Mouse (Mus musculus): ENCODE measurements around the gene Ankrd63. TPM values are rescaled to one million over a fixed set of nuclear protein-coding genes. Genes with fewer than 3 reads are reported as not detected.

Gene Ankrd63
- not detected for polyA plus RNA-seq (2017; shearing (Covaris generic))

GRCm38 (mm10) chr2:118703913-118704730, at the start of gene Ankrd63:
Gene Ankrd63, minus strand, starts transcription at chr2:118703963.

DNA sequence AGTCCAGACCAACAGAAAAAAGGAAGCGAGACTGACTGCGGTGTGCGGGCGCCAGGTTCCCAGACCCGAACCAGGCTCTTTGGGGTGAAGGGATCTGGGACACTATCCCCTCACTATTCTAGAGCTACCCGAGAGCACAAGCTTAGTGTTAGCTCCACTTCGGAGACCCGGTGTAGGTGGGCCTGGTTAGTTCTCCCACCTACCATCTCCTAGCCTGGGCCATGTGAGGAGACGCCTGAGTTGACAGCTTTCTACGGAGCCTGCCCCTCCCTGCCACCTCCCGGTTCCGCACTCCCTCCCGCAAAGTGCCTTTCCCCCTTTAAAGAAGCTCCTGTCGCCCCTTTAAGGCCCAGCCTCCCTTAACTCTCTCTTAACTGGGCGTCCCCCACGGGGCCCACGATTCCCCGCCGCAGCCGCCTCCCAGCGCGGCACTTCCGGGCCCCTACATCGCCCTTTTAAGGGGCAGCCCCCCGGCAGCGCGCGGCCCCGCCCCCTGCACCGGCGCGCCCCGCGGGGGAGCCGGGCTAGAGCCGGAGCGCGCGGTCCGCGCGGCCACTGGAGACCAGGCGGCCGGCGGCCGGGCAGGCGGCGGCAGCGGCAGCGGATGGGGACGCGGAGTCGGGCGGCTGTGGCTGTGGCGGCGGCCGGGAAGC, 41.6 kb upstream of the Ankrd63 start, which contains the start of gene Inafm2:
Inafm2 (plus strand) TSS at position 527 of the 653 bp plus-strand sequence.

DNA sequence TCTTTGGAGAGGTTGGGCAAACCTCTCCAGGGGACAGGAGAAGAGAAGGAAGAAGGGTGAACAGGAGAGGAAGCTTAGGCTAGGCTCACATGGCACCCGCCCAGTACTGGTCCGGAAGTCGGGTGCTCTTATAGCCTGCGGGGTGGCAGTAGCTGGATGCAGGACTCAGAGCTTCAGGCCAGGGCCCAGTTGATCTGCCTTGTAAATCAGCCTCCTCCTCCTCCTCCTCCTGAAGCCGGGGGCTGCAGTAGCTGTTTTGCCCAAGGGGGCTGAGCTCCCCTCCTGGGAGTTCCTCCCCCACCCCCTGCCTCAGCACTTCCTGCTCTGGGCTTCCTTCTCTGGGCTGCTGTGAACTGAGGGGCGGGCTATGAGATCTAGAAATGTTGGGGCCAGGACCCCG, 24.6 kb upstream of the Ankrd63 start, which contains the start of gene Plcb2:
Plcb2 (minus strand) TSS at position 102 of the 400 bp plus-strand sequence.

GRCm38 (mm10) chr2:118662902-118663803, 40.6 kb downstream of the Ankrd63 start, which contains the start of gene Pak6:
Gene Pak6, plus strand, starts transcription at chr2:118663303.

Other genes starting within 250 kb of the Ankrd63 start
- 338 TPM for gene Srp14, start 224.3 kb downstream of the Ankrd63 start, polyA plus RNA-seq (2017; shearing (Covaris generic))
- gene Bmf, start 154.3 kb downstream of the Ankrd63 start, polyA plus RNA-seq (2017; shearing (Covaris generic)): 2.8 TPM
- gene Bub1b, start 105.8 kb downstream of the Ankrd63 start, polyA plus RNA-seq (2017; shearing (Covaris generic)): 9.4 TPM
- 0.07 TPM for gene Pak6, start 40.7 kb downstream of the Ankrd63 start, polyA plus RNA-seq (2017; shearing (Covaris generic))
- gene Plcb2, start 24.5 kb upstream of the Ankrd63 start, polyA plus RNA-seq (2017; shearing (Covaris generic)): 47.4 TPM
- 3.2 TPM for gene Inafm2, start 41.8 kb upstream of the Ankrd63 start, polyA plus RNA-seq (2017; shearing (Covaris generic))
- not detected for gene Ccdc9b, start 58.7 kb upstream of the Ankrd63 start, polyA plus RNA-seq (2017; shearing (Covaris generic))
- not detected for gene Phgr1, start 68.8 kb upstream of the Ankrd63 start, polyA plus RNA-seq (2017; shearing (Covaris generic))
- gene Disp2, start 75.8 kb upstream of the Ankrd63 start, polyA plus RNA-seq (2017; shearing (Covaris generic)): not detected
- gene Knstrn, start 110.0 kb upstream of the Ankrd63 start, polyA plus RNA-seq (2017; shearing (Covaris generic)): 13.7 TPM
- gene Ivd, start 158.0 kb upstream of the Ankrd63 start, polyA plus RNA-seq (2017; shearing (Covaris generic)): 84.0 TPM
- gene Bahd1, start 196.4 kb upstream of the Ankrd63 start, polyA plus RNA-seq (2017; shearing (Covaris generic)): 2.2 TPM
- gene Chst14, start 222.5 kb upstream of the Ankrd63 start, polyA plus RNA-seq (2017; shearing (Covaris generic)): 4.7 TPM